Mouse (Mus musculus): ENCODE data around the gene Fam89b. TPM values are rescaled to one million over a fixed set of nuclear protein-coding genes. Genes with fewer than 3 reads are reported as not detected.
A peak's percentile ranks its signal among the peaks of the same experiment; 100 is the strongest.
"Not testable (repeated sequence)": the region's sequence is repeated elsewhere in the genome, so short reads cannot be mapped to it uniquely, and the experiment has no call there.

The Fam89b gene
- polyA plus RNA-seq, 1 experiment: 79.4 TPM

GRCm38 (mm10) chr19:5713255-5713654, 16.2 kb downstream of the Fam89b start:
- DNase-seq (ENCODE audit: low spot score): no peak

GRCm38 (mm10) chr19:5711907-5712460, 17.5 kb downstream of the Fam89b start:
- DNase-seq (ENCODE audit: low spot score): no peak

GRCm38 (mm10) chr19:5711218-5711617, 18.2 kb downstream of the Fam89b start:
- DNase-seq (ENCODE audit: low spot score): no peak

- DNase-seq (ENCODE audit: low spot score): no peak
These were observed 18.9 kb downstream of the Fam89b start for GRCm38 (mm10) chr19:5710581-5710980.

- no peak for DNase-seq (ENCODE audit: low spot score)
These were observed 19.4 kb downstream of the Fam89b start for GRCm38 (mm10) chr19:5710068-5710467.

GRCm38 (mm10) chr19:5704801-5705571, 24.5 kb downstream of the Fam89b start:
- no peak for DNase-seq (ENCODE audit: low spot score)

GRCm38 (mm10) chr19:5704163-5704800, 25.2 kb downstream of the Fam89b start, which contains the start of gene Kcnk7:
Gene Kcnk7, plus strand, starts transcription at chr19:5704367.
- no peak for DNase-seq (ENCODE audit: low spot score)

- DNase-seq (ENCODE audit: low spot score): no peak
These were observed 33.5 kb downstream of the Fam89b start for GRCm38 (mm10) chr19:5695849-5696462.

GRCm38 (mm10) chr19:5693801-5694200, 35.7 kb downstream of the Fam89b start:
- no peak for DNase-seq (ENCODE audit: low spot score)

- DNase-seq (ENCODE audit: low spot score): no peak
These were observed 36.5 kb downstream of the Fam89b start for GRCm38 (mm10) chr19:5692913-5693396.

- DNase-seq (ENCODE audit: low spot score): no peak
These were observed 37.2 kb downstream of the Fam89b start for GRCm38 (mm10) chr19:5692086-5692912.

GRCm38 (mm10) chr19:5691601-5692000, 37.9 kb downstream of the Fam89b start:
- DNase-seq (ENCODE audit: low spot score): no peak

- DNase-seq (ENCODE audit: low spot score): no peak
These were observed 39.1 kb downstream of the Fam89b start for GRCm38 (mm10) chr19:5690343-5690735.

- peak; percentile 71 for DNase-seq (ENCODE audit: low spot score)
These were observed 39.7 kb downstream of the Fam89b start for GRCm38 (mm10) chr19:5689565-5690342.

- no peak for DNase-seq (ENCODE audit: low spot score)
These were observed 40.4 kb downstream of the Fam89b start for GRCm38 (mm10) chr19:5689088-5689428.

- peak; percentile 91 for DNase-seq (ENCODE audit: low spot score)
These were observed 41.0 kb downstream of the Fam89b start, which contains the start of the genes Map3k11 and Pcnx3 for GRCm38 (mm10) chr19:5688200-5689087. Gene Map3k11, plus strand, starts transcription at chr19:5688742. Gene Pcnx3, minus strand, starts transcription at chr19:5688908.

- DNase-seq (ENCODE audit: low spot score): no peak
These were observed 41.7 kb downstream of the Fam89b start for GRCm38 (mm10) chr19:5687738-5688137.

GRCm38 (mm10) chr19:5686954-5687353, 42.5 kb downstream of the Fam89b start:
- not testable (repeated sequence) for DNase-seq (ENCODE audit: low spot score)

- no peak for DNase-seq (ENCODE audit: low spot score)
These were observed 43.0 kb downstream of the Fam89b start for GRCm38 (mm10) chr19:5686437-5686836.

GRCm38 (mm10) chr19:5685861-5686260, 43.6 kb downstream of the Fam89b start:
- DNase-seq (ENCODE audit: low spot score): no peak
